Mouse (Mus musculus): ENCODE data around the gene Slc35b2. TPM values are rescaled to one million over a fixed set of nuclear protein-coding genes. Genes with fewer than 3 reads are reported as not detected.
A peak's percentile ranks its signal among the peaks of the same experiment; 100 is the strongest.

The Slc35b2 gene
- polyA plus RNA-seq, 1 experiment from 2014 or later: 91.5 TPM

- Histone ChIP-seq H3K9me3 (ENCODE audit: control insufficient read depth, low read length) (no peaks in the 10 kb centered on the region), H3K4me2 (replicated peaks; ENCODE audit: low read depth, low read length) (no peak overlapping the region), H3K36me3 (ENCODE audit: control insufficient read depth, insufficient read depth, low read length) (no peaks in the 10 kb centered on the region), H3K4me1 (replicated peaks; ENCODE audit: control insufficient read depth, insufficient read depth, low read length) (peaks cover 9% of the 10 kb centered on the region), H3K27ac (ENCODE audit: low read depth, low read length) (no peak overlapping the region), H3K9ac (ENCODE audit: low read depth, low read length) (no peak overlapping the region), H3K4me3 (ENCODE audit: low read depth, low read length) (no peak overlapping the region), H3K27me3 (ENCODE audit: control insufficient read depth, insufficient read depth, low read length) (no peaks in the 10 kb centered on the region; the same call in 1 of the 2 replicates)
- DNase-seq (ENCODE audit: low spot score): no peak
- 94% methylated on average over 8 of the region's 8 CpGs for WGBS
- ATAC-seq (ENCODE audit: low FRiP score): no peak
These were observed 26.2 kb downstream of the Slc35b2 start for GRCm38 (mm10) chr17:45589844-45590243.

DNA sequence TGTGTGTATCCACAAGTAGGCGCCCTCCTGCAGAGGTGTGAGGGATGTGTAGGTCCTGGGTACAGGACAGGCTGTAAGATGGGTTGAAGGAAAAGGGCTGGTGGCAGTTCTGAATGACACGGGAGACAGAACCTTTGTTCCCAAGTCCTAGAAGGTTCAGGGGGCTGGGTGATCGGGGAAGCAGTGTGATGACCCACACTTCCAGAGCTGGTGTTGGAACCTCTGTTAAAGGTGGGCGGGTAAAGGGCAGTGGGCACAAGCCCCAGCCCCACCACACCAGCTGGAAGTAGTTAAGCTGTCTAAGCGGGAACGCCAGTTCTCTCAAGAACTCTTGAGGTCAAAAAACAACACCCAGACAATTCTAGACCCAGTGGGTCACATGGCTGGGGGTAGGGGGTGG, 26.7 kb downstream of the Slc35b2 start:
- DNase-seq (ENCODE audit: low spot score): no peak
- WGBS: 78% methylated on average over 6 of the region's 6 CpGs
- H3K9me3 ChIP-seq (ENCODE audit: control insufficient read depth, low read length): no peaks in the 10 kb centered on the region
- H3K9ac ChIP-seq (ENCODE audit: low read depth, low read length): no peak overlapping the region
- H3K27me3 ChIP-seq (ENCODE audit: control insufficient read depth, insufficient read depth, low read length): no peaks in the 10 kb centered on the region; the same call in 1 of the 2 replicates
- H3K4me2 ChIP-seq (replicated peaks; ENCODE audit: low read depth, low read length): no peak overlapping the region
- H3K27ac ChIP-seq (ENCODE audit: low read depth, low read length): no peak overlapping the region
- H3K36me3 ChIP-seq (ENCODE audit: control insufficient read depth, insufficient read depth, low read length): no peaks in the 10 kb centered on the region
- ATAC-seq (ENCODE audit: low FRiP score): no peak
- peaks cover 6% of the 10 kb centered on the region for H3K4me1 ChIP-seq (replicated peaks; ENCODE audit: control insufficient read depth, insufficient read depth, low read length)
- H3K4me3 ChIP-seq (ENCODE audit: low read depth, low read length): no peak overlapping the region

- H3K27me3 ChIP-seq (ENCODE audit: control insufficient read depth, insufficient read depth, low read length): peaks cover 4% of the 10 kb centered on the region; the same call in 1 of the 2 replicates
- no peaks in the 10 kb centered on the region for H3K9me3 ChIP-seq (ENCODE audit: control insufficient read depth, low read length)
- WGBS: 52% methylated on average over 15 of the region's 16 CpGs
- ATAC-seq (ENCODE audit: low FRiP score): no peak
- peaks cover 12% of the 10 kb centered on the region for H3K4me1 ChIP-seq (replicated peaks; ENCODE audit: control insufficient read depth, insufficient read depth, low read length)
- H3K36me3 ChIP-seq (ENCODE audit: control insufficient read depth, insufficient read depth, low read length): no peaks in the 10 kb centered on the region
- no peak overlapping the region for H3K27ac ChIP-seq (ENCODE audit: low read depth, low read length)
- no peak overlapping the region for H3K4me3 ChIP-seq (ENCODE audit: low read depth, low read length)
- H3K4me2 ChIP-seq (replicated peaks; ENCODE audit: low read depth, low read length): peak overlapping the region; percentile 8; the same call in 1 of the 2 replicates
- no peak overlapping the region for H3K9ac ChIP-seq (ENCODE audit: low read depth, low read length)
- DNase-seq (ENCODE audit: low spot score): no peak
These were observed 28.3 kb downstream of the Slc35b2 start for GRCm38 (mm10) chr17:45591701-45592605.

GRCm38 (mm10) chr17:45592606-45593431, 29.1 kb downstream of the Slc35b2 start:
- H3K9me3 ChIP-seq (ENCODE audit: control insufficient read depth, low read length): no peaks in the 10 kb centered on the region
- peak overlapping the region; percentile 8; the same call in 1 of the 2 replicates for H3K4me2 ChIP-seq (replicated peaks; ENCODE audit: low read depth, low read length)
- WGBS: 58% methylated on average over 8 of the region's 8 CpGs
- peaks cover 12% of the 10 kb centered on the region for H3K4me1 ChIP-seq (replicated peaks; ENCODE audit: control insufficient read depth, insufficient read depth, low read length)
- no peaks in the 10 kb centered on the region for H3K36me3 ChIP-seq (ENCODE audit: control insufficient read depth, insufficient read depth, low read length)
- DNase-seq (ENCODE audit: low spot score): no peak
- peaks cover 4% of the 10 kb centered on the region; the same call in 1 of the 2 replicates for H3K27me3 ChIP-seq (ENCODE audit: control insufficient read depth, insufficient read depth, low read length)
- no peak overlapping the region for H3K27ac ChIP-seq (ENCODE audit: low read depth, low read length)
- H3K4me3 ChIP-seq (ENCODE audit: low read depth, low read length): no peak overlapping the region
- no peak overlapping the region for H3K9ac ChIP-seq (ENCODE audit: low read depth, low read length)
- no peak for ATAC-seq (ENCODE audit: low FRiP score)

DNA sequence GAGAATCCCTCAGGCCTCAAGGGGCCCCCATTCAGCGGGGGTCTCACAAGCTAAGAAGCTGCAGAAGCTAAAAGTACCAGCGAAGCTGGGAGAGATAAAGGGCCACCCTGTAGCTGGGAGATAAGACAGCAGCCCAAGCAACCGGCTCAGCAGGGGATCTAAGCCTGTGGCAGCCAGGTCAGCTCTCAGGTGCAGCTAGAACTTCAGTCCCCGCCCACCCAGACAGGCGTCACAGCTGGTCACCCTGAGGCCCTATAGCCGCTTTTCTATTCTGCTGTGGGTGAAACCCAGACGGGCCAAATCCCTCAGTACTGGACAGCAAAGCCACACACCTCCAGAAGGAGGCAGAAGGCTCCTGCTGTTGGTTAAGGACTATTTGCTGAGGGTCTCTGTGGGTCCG, 29.8 kb downstream of the Slc35b2 start:
- DNase-seq (ENCODE audit: low spot score) (no peak), ATAC-seq (ENCODE audit: low FRiP score) (no peak)
- no peaks in the 10 kb centered on the region for H3K9me3 ChIP-seq (ENCODE audit: control insufficient read depth, low read length)
- no peaks in the 10 kb centered on the region for H3K36me3 ChIP-seq (ENCODE audit: control insufficient read depth, insufficient read depth, low read length)
- H3K27ac ChIP-seq (ENCODE audit: low read depth, low read length): no peak overlapping the region
- H3K4me1 ChIP-seq (replicated peaks; ENCODE audit: control insufficient read depth, insufficient read depth, low read length): peaks cover 12% of the 10 kb centered on the region
- 16% methylated on average over 8 of the region's 8 CpGs for WGBS
- H3K4me2 ChIP-seq (replicated peaks; ENCODE audit: low read depth, low read length): peak overlapping the region; percentile 14; the same call in 1 of the 2 replicates
- peaks cover 4% of the 10 kb centered on the region; the same call in 1 of the 2 replicates for H3K27me3 ChIP-seq (ENCODE audit: control insufficient read depth, insufficient read depth, low read length)
- H3K4me3 ChIP-seq (ENCODE audit: low read depth, low read length): no peak overlapping the region
- H3K9ac ChIP-seq (ENCODE audit: low read depth, low read length): no peak overlapping the region

- H3K27ac ChIP-seq (ENCODE audit: low read depth, low read length): no peak overlapping the region
- H3K27me3 ChIP-seq (ENCODE audit: control insufficient read depth, insufficient read depth, low read length): peaks cover 4% of the 10 kb centered on the region; the same call in 1 of the 2 replicates
- H3K9ac ChIP-seq (ENCODE audit: low read depth, low read length): peak overlapping the region; percentile 11; the same call in 1 of the 2 replicates
- peak overlapping the region; percentile 54 for H3K4me3 ChIP-seq (ENCODE audit: low read depth, low read length)
- peak overlapping the region; percentile 98; the same call in 1 of the 2 replicates for H3K4me2 ChIP-seq (replicated peaks; ENCODE audit: low read depth, low read length)
- 42% methylated on average over 8 of the region's 8 CpGs for WGBS
- ATAC-seq (ENCODE audit: low FRiP score): no peak
- no peak for DNase-seq (ENCODE audit: low spot score)
- no peaks in the 10 kb centered on the region for H3K36me3 ChIP-seq (ENCODE audit: control insufficient read depth, insufficient read depth, low read length)
- no peaks in the 10 kb centered on the region for H3K9me3 ChIP-seq (ENCODE audit: control insufficient read depth, low read length)
- H3K4me1 ChIP-seq (replicated peaks; ENCODE audit: control insufficient read depth, insufficient read depth, low read length): peaks cover 12% of the 10 kb centered on the region
These were observed 30.5 kb downstream of the Slc35b2 start for GRCm38 (mm10) chr17:45594195-45594594.

DNA sequence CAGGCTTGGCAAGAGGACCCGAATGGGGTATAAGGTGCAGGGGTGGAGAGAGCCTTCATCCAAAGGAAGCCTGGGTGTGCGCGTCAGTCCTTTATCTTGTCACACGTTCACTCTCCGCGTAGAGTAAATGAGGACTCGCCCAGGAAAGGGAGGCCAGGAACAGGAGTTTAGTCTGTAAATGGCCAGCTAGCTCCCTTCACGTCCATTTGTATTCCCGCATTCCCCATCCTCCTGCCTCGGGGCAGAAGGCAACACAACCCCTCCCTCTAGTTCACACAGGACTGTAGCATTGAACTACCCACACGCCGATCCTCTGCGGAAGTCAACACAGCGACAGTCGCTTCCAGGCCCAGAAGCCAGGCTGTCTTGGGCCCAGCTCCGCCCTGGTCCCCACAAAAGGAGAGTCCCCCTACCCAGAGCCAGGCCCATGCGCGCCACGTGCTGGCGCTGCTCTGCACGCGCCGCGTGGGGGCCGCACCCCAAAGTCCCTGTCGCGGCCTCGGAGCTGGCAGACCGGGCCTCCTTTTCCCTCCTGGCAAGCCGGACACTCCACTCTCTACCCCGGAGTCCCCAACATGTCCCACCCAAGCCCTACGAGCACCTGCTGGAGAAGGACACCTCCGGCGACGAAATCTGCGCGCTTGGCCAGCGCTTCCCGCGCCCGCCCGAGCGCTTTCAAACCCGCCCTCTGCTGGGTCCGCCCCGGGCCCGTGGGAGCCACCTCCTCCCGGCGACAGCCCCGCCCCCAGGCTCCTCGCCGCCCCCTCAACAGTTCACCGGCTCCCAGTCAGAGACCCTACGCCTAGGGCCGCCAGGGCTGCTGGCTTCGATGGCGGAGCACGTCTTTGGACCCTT, 31.4 kb downstream of the Slc35b2 start:
- Histone ChIP-seq H3K4me3 (ENCODE audit: low read depth, low read length) (peak overlapping the region; percentile 54), H3K27ac (ENCODE audit: low read depth, low read length) (no peak overlapping the region), H3K27me3 (ENCODE audit: control insufficient read depth, insufficient read depth, low read length) (peaks cover 4% of the 10 kb centered on the region; the same call in 1 of the 2 replicates), H3K9me3 (ENCODE audit: control insufficient read depth, low read length) (no peaks in the 10 kb centered on the region), H3K36me3 (ENCODE audit: control insufficient read depth, insufficient read depth, low read length) (no peaks in the 10 kb centered on the region), H3K4me1 (replicated peaks; ENCODE audit: control insufficient read depth, insufficient read depth, low read length) (peaks cover 14% of the 10 kb centered on the region), H3K4me2 (replicated peaks; ENCODE audit: low read depth, low read length) (peak overlapping the region; percentile 98), H3K9ac (ENCODE audit: low read depth, low read length) (peak overlapping the region; percentile 65)
- DNase-seq (ENCODE audit: low spot score) (peak; percentile 77), ATAC-seq (ENCODE audit: low FRiP score) (peak; percentile 76)
- under 1% methylated on average over 56 of the region's 58 CpGs for WGBS

All from hindbrain, embryonic 11.5 days (tissue).